Mouse (Mus musculus): ENCODE measurements around the gene Gm10188. TPM values are rescaled to one million over a fixed set of nuclear protein-coding genes. Genes with fewer than 3 reads are reported as not detected.

Gm10188 gene
- polyA plus RNA-seq (2012; rRNA removed; ENCODE audit: low replicate concordance) = not detected in 2 replicates

GRCm38 (mm10) chr1:132229667-132230066 lies at the start of gene Gm10188:
Gm10188 (minus strand) TSS chr1:132229767.

GRCm38 (mm10) chr1:132191093-132191785 lies 38.3 kb downstream of the Gm10188 start, which contains the start of the genes Lemd1 and AC124108.1:
Lemd1 (plus strand) TSS chr1:132191431.
AC124108.1 (plus strand) TSS chr1:132191457.

Other genes starting within 250 kb of the Gm10188 start
- 7.6 and 11.7 TPM in 2 replicates for gene Elk4, start 222.2 kb downstream of the Gm10188 start, polyA plus RNA-seq (2012; rRNA removed; ENCODE audit: low replicate concordance)
- 11.2 and 36.9 TPM in 2 replicates for gene Mfsd4a, start 161.7 kb downstream of the Gm10188 start, polyA plus RNA-seq (2012; rRNA removed; ENCODE audit: low replicate concordance)
- gene Cdk18, start 90.1 kb downstream of the Gm10188 start, polyA plus RNA-seq (2012; rRNA removed; ENCODE audit: low replicate concordance) = 153 and 183 TPM in 2 replicates
- not detected in 2 replicates for gene Lemd1, start 38.3 kb downstream of the Gm10188 start, polyA plus RNA-seq (2012; rRNA removed; ENCODE audit: low replicate concordance)
- gene AC124108.1, start 38.3 kb downstream of the Gm10188 start, polyA plus RNA-seq (2012; rRNA removed; ENCODE audit: low replicate concordance) = not detected in 2 replicates
- gene Klhdc8a, start 68.9 kb upstream of the Gm10188 start, polyA plus RNA-seq (2012; rRNA removed; ENCODE audit: low replicate concordance) = 0.71 and 0.77 TPM in 2 replicates
- gene Nuak2, start 86.4 kb upstream of the Gm10188 start, polyA plus RNA-seq (2012; rRNA removed; ENCODE audit: low replicate concordance) = 17.4 and 74.3 TPM in 2 replicates
- gene Tmcc2, start 161.5 kb upstream of the Gm10188 start, polyA plus RNA-seq (2012; rRNA removed; ENCODE audit: low replicate concordance) = 3.5 and 3.8 TPM in 2 replicates
- 1.8 and 2.6 TPM in 2 replicates for gene Dstyk, start 187.8 kb upstream of the Gm10188 start, polyA plus RNA-seq (2012; rRNA removed; ENCODE audit: low replicate concordance)
- 4.0 and 4.2 TPM in 2 replicates for gene Rbbp5, start 247.6 kb upstream of the Gm10188 start, polyA plus RNA-seq (2012; rRNA removed; ENCODE audit: low replicate concordance)